Mouse (Mus musculus) lung, postnatal 0 days (tissue): ENCODE results near the gene Epm2aip1.
A peak's percentile ranks its signal among the peaks of the same experiment; 100 is the strongest.

Experiments
- CTCF ChIP-seq: IDR thresholded peaks from 2 replicates; pipeline ENCODE4 v1.5.1; 2016; ENCODE audit warnings: antibody characterized with exemption, mild to moderate bottlenecking
- EP300 ChIP-seq: IDR thresholded peaks from 2 replicates; pipeline ENCODE4 v1.6.1; 2016; ENCODE audit warnings: antibody characterized with exemption, mild to moderate bottlenecking, control low read depth

DNA sequence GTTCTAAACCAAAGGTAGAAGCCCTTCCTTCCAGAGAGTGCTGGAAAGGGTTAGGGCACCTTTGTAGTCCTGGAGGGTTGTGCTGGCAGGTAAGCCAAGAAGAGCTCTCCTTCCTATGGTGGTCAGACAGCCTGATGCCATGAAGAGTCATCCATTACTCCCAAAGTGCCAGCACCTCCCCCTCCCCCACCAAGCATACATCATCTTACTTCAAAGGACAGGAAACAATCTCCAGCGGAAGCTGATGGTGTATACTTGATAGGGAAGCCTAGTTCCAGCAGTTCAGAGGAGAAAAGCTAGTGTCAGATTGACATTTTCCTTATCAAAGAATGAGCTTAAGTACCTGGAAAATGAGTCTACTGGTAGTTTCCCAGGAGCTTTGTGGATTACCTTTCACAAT is 3.4 kb downstream of the Epm2aip1 start:
- TF ChIP-seq CTCF (no peak), EP300 (0 out of 2 replicates have a peak, but pooled peaks have one; percentile 12)
